Mouse (Mus musculus): Measurements from ENCODE around the gene BC052040. TPM values are rescaled to one million over a fixed set of nuclear protein-coding genes. Genes with fewer than 3 reads are reported as not detected.
A peak's percentile ranks its signal among the peaks of the same experiment; 100 is the strongest.

BC052040 gene
- polyA plus RNA-seq, 1 experiment from 2014 or later: 18.3 TPM

GRCm38 (mm10) chr2:115733017-115733692, 151.6 kb downstream of the BC052040 start:
- 90% methylated on average over 8 of the region's 8 CpGs for WGBS
- Histone ChIP-seq H3K4me1 (replicated peaks; ENCODE audit: control insufficient read depth, insufficient read depth, low read length) (0 out of 2 replicates have a peak, but pooled peaks cover 3% of the 10 kb centered on the region), H3K9ac (replicated peaks; ENCODE audit: low read depth, low read length) (no peak overlapping the region), H3K4me3 (replicated peaks; ENCODE audit: low read length) (no peak overlapping the region), H3K9me3 (ENCODE audit: control insufficient read depth, low read length) (no peaks in the 10 kb centered on the region), H3K36me3 (ENCODE audit: control insufficient read depth, insufficient read depth) (no peaks in the 10 kb centered on the region), H3K27ac (ENCODE audit: low read length) (no peak overlapping the region), H3K4me2 (ENCODE audit: low read length) (no peak overlapping the region), H3K27me3 (replicated peaks; ENCODE audit: control insufficient read depth, insufficient read depth, low read length) (no peaks in the 10 kb centered on the region)
- ATAC-seq: no peak

GRCm38 (mm10) chr2:115734850-115735249, 153.3 kb downstream of the BC052040 start:
- Histone ChIP-seq H3K4me3 (replicated peaks; ENCODE audit: low read length) (no peak overlapping the region), H3K4me2 (ENCODE audit: low read length) (no peak overlapping the region), H3K9ac (replicated peaks; ENCODE audit: low read depth, low read length) (no peak overlapping the region), H3K4me1 (replicated peaks; ENCODE audit: control insufficient read depth, insufficient read depth, low read length) (0 out of 2 replicates have a peak, but pooled peaks cover 3% of the 10 kb centered on the region), H3K27ac (ENCODE audit: low read length) (no peak overlapping the region), H3K9me3 (ENCODE audit: control insufficient read depth, low read length) (no peaks in the 10 kb centered on the region), H3K27me3 (replicated peaks; ENCODE audit: control insufficient read depth, insufficient read depth, low read length) (no peaks in the 10 kb centered on the region), H3K36me3 (ENCODE audit: control insufficient read depth, insufficient read depth) (no peaks in the 10 kb centered on the region)
- ATAC-seq: no peak
- 91% methylated on average over 6 of the region's 6 CpGs for WGBS

GRCm38 (mm10) chr2:115736416-115736815, 154.9 kb downstream of the BC052040 start:
- Histone ChIP-seq H3K27me3 (replicated peaks; ENCODE audit: control insufficient read depth, insufficient read depth, low read length) (no peaks in the 10 kb centered on the region), H3K4me2 (ENCODE audit: low read length) (no peak overlapping the region), H3K9ac (replicated peaks; ENCODE audit: low read depth, low read length) (no peak overlapping the region), H3K4me1 (replicated peaks; ENCODE audit: control insufficient read depth, insufficient read depth, low read length) (no peaks in the 10 kb centered on the region), H3K27ac (ENCODE audit: low read length) (no peak overlapping the region), H3K36me3 (ENCODE audit: control insufficient read depth, insufficient read depth) (no peaks in the 10 kb centered on the region), H3K4me3 (replicated peaks; ENCODE audit: low read length) (no peak overlapping the region), H3K9me3 (ENCODE audit: control insufficient read depth, low read length) (no peaks in the 10 kb centered on the region)
- 91% methylated on average over 3 of the region's 3 CpGs for WGBS
- ATAC-seq: no peak

GRCm38 (mm10) chr2:115737966-115738365, 156.4 kb downstream of the BC052040 start:
- H3K9me3 ChIP-seq (ENCODE audit: control insufficient read depth, low read length): no peaks in the 10 kb centered on the region
- H3K36me3 ChIP-seq (ENCODE audit: control insufficient read depth, insufficient read depth): no peaks in the 10 kb centered on the region
- H3K27ac ChIP-seq (ENCODE audit: low read length): no peak overlapping the region
- no peak for ATAC-seq
- H3K4me2 ChIP-seq (ENCODE audit: low read length): no peak overlapping the region
- H3K9ac ChIP-seq (replicated peaks; ENCODE audit: low read depth, low read length): no peak overlapping the region
- H3K27me3 ChIP-seq (replicated peaks; ENCODE audit: control insufficient read depth, insufficient read depth, low read length): no peaks in the 10 kb centered on the region
- H3K4me1 ChIP-seq (replicated peaks; ENCODE audit: control insufficient read depth, insufficient read depth, low read length): 0 out of 2 replicates have a peak, but pooled peaks cover 2% of the 10 kb centered on the region
- no peak overlapping the region for H3K4me3 ChIP-seq (replicated peaks; ENCODE audit: low read length)
- 96% methylated on average over 2 of the region's 2 CpGs for WGBS

GRCm38 (mm10) chr2:115742061-115742460, 160.5 kb downstream of the BC052040 start:
- Histone ChIP-seq H3K27ac (ENCODE audit: low read length) (no peak overlapping the region), H3K4me3 (replicated peaks; ENCODE audit: low read length) (no peak overlapping the region), H3K27me3 (replicated peaks; ENCODE audit: control insufficient read depth, insufficient read depth, low read length) (no peaks in the 10 kb centered on the region), H3K4me1 (replicated peaks; ENCODE audit: control insufficient read depth, insufficient read depth, low read length) (0 out of 2 replicates have a peak, but pooled peaks cover 2% of the 10 kb centered on the region), H3K36me3 (ENCODE audit: control insufficient read depth, insufficient read depth) (no peaks in the 10 kb centered on the region), H3K9me3 (ENCODE audit: control insufficient read depth, low read length) (no peaks in the 10 kb centered on the region), H3K9ac (replicated peaks; ENCODE audit: low read depth, low read length) (no peak overlapping the region), H3K4me2 (ENCODE audit: low read length) (no peak overlapping the region)
- no peak for ATAC-seq
- 70% methylated on average over 7 of the region's 7 CpGs for WGBS

GRCm38 (mm10) chr2:115747639-115748038, 166.1 kb downstream of the BC052040 start:
- no peaks in the 10 kb centered on the region for H3K9me3 ChIP-seq (ENCODE audit: control insufficient read depth, low read length)
- H3K9ac ChIP-seq (replicated peaks; ENCODE audit: low read depth, low read length): no peak overlapping the region
- no peaks in the 10 kb centered on the region for H3K27me3 ChIP-seq (replicated peaks; ENCODE audit: control insufficient read depth, insufficient read depth, low read length)
- 50% methylated on average over 3 of the region's 3 CpGs for WGBS
- no peak overlapping the region for H3K4me2 ChIP-seq (ENCODE audit: low read length)
- no peak overlapping the region for H3K4me3 ChIP-seq (replicated peaks; ENCODE audit: low read length)
- no peak for ATAC-seq
- H3K36me3 ChIP-seq (ENCODE audit: control insufficient read depth, insufficient read depth): no peaks in the 10 kb centered on the region
- H3K27ac ChIP-seq (ENCODE audit: low read length): no peak overlapping the region
- peaks cover 5% of the 10 kb centered on the region; the same call in 1 of the 2 replicates for H3K4me1 ChIP-seq (replicated peaks; ENCODE audit: control insufficient read depth, insufficient read depth, low read length)

- 47% methylated on average over 7 of the region's 7 CpGs for WGBS
- 0 out of 2 replicates have a peak, but pooled peaks have one; percentile 55 for ATAC-seq
Measured at GRCm38 (mm10) chr2:115751177-115751576, 169.7 kb downstream of the BC052040 start.

GRCm38 (mm10) chr2:115757685-115758084, 176.2 kb downstream of the BC052040 start:
- ATAC-seq: no peak
- H3K36me3 ChIP-seq (ENCODE audit: control insufficient read depth, insufficient read depth): no peaks in the 10 kb centered on the region
- H3K9ac ChIP-seq (replicated peaks; ENCODE audit: low read depth, low read length): no peak overlapping the region
- H3K4me2 ChIP-seq (ENCODE audit: low read length): no peak overlapping the region
- no peak overlapping the region for H3K27ac ChIP-seq (ENCODE audit: low read length)
- H3K4me1 ChIP-seq (replicated peaks; ENCODE audit: control insufficient read depth, insufficient read depth, low read length): no peaks in the 10 kb centered on the region
- no peaks in the 10 kb centered on the region for H3K27me3 ChIP-seq (replicated peaks; ENCODE audit: control insufficient read depth, insufficient read depth, low read length)
- H3K4me3 ChIP-seq (replicated peaks; ENCODE audit: low read length): no peak overlapping the region
- H3K9me3 ChIP-seq (ENCODE audit: control insufficient read depth, low read length): no peaks in the 10 kb centered on the region
- 71% methylated on average over 6 of the region's 6 CpGs for WGBS

More at GRCm38 (mm10) chr2:115751177-115751576, 169.7 kb downstream of the BC052040 start:
- Histone ChIP-seq H3K27ac (ENCODE audit: low read length) (no peak overlapping the region), H3K9me3 (ENCODE audit: control insufficient read depth, low read length) (no peaks in the 10 kb centered on the region), H3K27me3 (replicated peaks; ENCODE audit: control insufficient read depth, insufficient read depth, low read length) (no peaks in the 10 kb centered on the region), H3K36me3 (ENCODE audit: control insufficient read depth, insufficient read depth) (no peaks in the 10 kb centered on the region), H3K4me2 (ENCODE audit: low read length) (no peak overlapping the region), H3K4me3 (replicated peaks; ENCODE audit: low read length) (no peak overlapping the region), H3K9ac (replicated peaks; ENCODE audit: low read depth, low read length) (no peak overlapping the region), H3K4me1 (replicated peaks; ENCODE audit: control insufficient read depth, insufficient read depth, low read length) (peaks cover 5% of the 10 kb centered on the region; the same call in 1 of the 2 replicates)

GRCm38 (mm10) chr2:115758542-115758941, 177.0 kb downstream of the BC052040 start:
- no peak for ATAC-seq
- no peaks in the 10 kb centered on the region for H3K36me3 ChIP-seq (ENCODE audit: control insufficient read depth, insufficient read depth)
- H3K27me3 ChIP-seq (replicated peaks; ENCODE audit: control insufficient read depth, insufficient read depth, low read length): no peaks in the 10 kb centered on the region
- no peak overlapping the region for H3K4me3 ChIP-seq (replicated peaks; ENCODE audit: low read length)
- H3K27ac ChIP-seq (ENCODE audit: low read length): no peak overlapping the region
- no peaks in the 10 kb centered on the region for H3K9me3 ChIP-seq (ENCODE audit: control insufficient read depth, low read length)
- H3K4me1 ChIP-seq (replicated peaks; ENCODE audit: control insufficient read depth, insufficient read depth, low read length): no peaks in the 10 kb centered on the region
- no peak overlapping the region for H3K9ac ChIP-seq (replicated peaks; ENCODE audit: low read depth, low read length)
- 86% methylated on average over 6 of the region's 6 CpGs for WGBS
- no peak overlapping the region for H3K4me2 ChIP-seq (ENCODE audit: low read length)
